Mouse (Mus musculus) urinary bladder, adult 2 months (tissue): ENCODE data around the gene Tpst1. TPM values are rescaled to one million over a fixed set of nuclear protein-coding genes. Genes with fewer than 3 reads are reported as not detected.

Experiments used
- DNase-seq: peaks from one replicate; pipeline ENCODE4 v3.0.0; 2022; ENCODE audit warnings: low spot score
- polyA plus RNA-seq: library from polyadenylated mRNA; depleted of rRNA; stranded (reverse); fragments of >200 nt; gene quantifications from 2 replicates; pipeline ENCODE4 v1.2.3, GENCODE M21; 2012

Gene Tpst1
- polyA plus RNA-seq, 1 experiment = 77.9 TPM

DNA sequence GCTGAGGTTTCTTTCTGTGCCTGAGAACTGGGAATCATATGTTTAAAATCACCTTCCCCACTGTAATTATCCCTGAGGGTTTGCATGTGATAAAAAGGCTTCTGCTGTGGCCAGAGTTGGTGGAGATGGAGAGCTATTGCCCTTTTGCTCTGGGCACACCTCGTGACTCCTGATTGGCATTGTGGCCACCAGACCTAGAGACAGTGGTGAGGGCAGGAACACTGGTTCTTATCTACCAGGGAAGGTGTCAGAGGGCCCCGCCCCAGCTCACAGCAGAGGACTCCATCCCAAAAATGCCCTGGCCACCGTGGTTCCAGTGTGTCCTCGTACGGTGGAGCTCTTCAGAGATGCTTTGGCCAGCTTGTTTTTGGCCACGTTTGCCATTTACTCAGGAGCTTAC lies 20.2 kb upstream of the Tpst1 start:
- DNase-seq = no peak

DNA sequence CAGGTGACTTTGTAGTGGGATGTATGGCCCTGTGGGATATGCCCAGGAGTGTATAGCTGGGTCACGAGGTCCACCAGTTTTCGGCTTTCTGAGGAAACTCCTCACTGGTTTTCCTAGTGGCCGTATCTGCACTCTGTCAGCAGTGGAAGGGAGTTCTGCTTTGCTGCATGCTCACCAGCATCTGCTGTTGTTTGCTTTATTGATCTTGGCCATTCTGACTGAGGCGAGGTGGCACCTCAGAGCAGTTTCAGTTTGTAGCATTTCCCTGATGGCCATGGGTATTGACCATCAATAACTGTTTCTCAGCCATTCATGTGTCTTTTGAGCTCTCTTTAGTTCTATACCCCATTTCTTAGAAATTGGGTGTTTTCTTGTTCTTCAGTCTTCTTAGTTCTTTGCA lies 17.4 kb upstream of the Tpst1 start:
- DNase-seq = no peak

GRCm38 (mm10) chr5:130056303-130056702 lies 16.8 kb upstream of the Tpst1 start:
- DNase-seq = no peak

- no peak for DNase-seq
Observed at GRCm38 (mm10) chr5:130059413-130060328, 13.5 kb upstream of the Tpst1 start.

- no peak for DNase-seq
Observed at GRCm38 (mm10) chr5:130060329-130060665, 12.8 kb upstream of the Tpst1 start.

GRCm38 (mm10) chr5:130062096-130062495 lies 11.0 kb upstream of the Tpst1 start:
- DNase-seq = no peak

DNA sequence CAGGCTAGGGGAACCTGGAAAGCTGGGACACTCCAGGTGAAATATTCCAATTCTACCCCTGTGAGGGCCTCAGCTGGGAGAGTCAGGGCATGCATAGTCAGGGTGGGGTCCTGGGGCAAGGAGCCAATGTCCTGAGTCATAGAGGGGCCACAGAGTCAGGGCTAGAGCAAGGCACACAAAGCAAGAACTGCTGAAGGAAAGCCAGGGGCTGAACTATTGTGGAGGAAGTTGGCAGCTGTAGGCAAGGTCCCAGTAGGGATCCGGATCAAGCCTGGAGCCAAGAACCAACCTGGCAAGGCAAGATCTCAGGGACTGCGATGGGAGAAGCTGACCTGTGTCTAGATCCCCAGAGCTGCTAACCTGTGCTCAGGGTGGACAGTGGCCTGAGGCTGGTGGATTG lies 9.4 kb upstream of the Tpst1 start:
- DNase-seq = no peak

DNA sequence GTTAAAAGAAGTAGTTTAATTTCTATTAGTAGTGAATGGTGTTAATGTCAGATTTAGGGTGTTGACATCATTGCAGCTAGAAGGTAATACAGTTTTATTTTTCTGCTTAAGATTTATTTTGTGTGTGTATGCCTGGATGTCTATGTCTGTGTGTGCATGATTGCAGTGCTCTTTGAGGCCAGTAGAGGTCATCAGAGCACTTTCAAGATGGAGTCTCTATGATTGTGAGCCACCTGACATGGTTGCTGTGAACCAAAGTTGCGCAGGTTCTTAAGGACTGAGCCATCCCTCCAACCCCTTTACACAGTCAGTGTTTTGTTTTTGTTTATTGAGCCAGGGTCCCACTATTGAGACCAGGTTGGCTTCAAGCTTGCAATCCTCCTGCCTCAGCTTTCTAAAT lies 7.5 kb upstream of the Tpst1 start:
- no peak for DNase-seq

GRCm38 (mm10) chr5:130067841-130068264 lies 5.3 kb upstream of the Tpst1 start:
- DNase-seq = no peak

DNA sequence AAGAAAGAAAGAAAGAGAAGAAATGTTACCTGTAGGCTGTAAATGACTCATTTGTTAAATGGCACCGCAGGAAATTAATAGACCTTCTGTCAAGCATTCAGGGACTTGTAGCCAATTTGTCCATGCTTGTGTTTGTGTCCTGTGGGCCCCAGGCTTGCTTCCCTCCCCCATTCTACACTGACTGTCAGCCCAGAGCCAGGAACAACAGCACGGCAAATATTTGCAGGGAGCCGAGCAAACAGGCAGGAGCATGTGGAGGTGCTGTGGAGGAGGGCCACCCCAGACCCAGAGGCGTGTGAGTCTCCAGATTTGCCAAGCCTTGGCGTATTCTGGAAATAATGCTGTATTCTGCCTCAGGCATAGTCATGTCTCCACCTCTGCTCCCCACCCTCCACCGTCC lies 1.4 kb downstream of the Tpst1 start:
- no peak for DNase-seq

DNA sequence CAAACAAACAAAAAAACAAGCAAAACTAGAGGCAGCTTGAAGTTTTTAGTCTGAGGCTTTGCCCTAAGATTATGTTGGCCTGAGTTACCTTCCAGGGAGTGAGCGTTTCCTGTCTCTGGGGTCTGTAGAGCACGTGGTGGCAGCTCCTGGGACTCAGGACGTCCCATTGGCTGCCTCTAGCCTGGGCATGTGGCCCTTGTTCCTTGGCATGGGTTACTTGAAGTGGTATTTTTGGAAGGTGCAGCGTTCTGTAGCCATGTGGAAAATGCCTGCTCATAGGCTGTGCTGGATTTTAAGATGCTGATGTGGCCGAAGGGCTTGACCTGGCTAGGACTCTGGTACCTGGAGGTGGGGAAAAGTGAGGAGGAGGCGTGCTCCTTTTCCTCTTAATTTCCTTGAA lies 3.3 kb downstream of the Tpst1 start:
- no peak for DNase-seq

- no peak for DNase-seq
Observed at GRCm38 (mm10) chr5:130078096-130078833, 5.1 kb downstream of the Tpst1 start.

GRCm38 (mm10) chr5:130078834-130079156 lies 5.7 kb downstream of the Tpst1 start:
- no peak for DNase-seq

GRCm38 (mm10) chr5:130079202-130080050 lies 6.3 kb downstream of the Tpst1 start:
- peak; percentile 97 for DNase-seq

- no peak for DNase-seq
Observed at GRCm38 (mm10) chr5:130080051-130080681, 7.0 kb downstream of the Tpst1 start.

- DNase-seq = no peak
Observed at GRCm38 (mm10) chr5:130081181-130081881, 8.2 kb downstream of the Tpst1 start.

DNA sequence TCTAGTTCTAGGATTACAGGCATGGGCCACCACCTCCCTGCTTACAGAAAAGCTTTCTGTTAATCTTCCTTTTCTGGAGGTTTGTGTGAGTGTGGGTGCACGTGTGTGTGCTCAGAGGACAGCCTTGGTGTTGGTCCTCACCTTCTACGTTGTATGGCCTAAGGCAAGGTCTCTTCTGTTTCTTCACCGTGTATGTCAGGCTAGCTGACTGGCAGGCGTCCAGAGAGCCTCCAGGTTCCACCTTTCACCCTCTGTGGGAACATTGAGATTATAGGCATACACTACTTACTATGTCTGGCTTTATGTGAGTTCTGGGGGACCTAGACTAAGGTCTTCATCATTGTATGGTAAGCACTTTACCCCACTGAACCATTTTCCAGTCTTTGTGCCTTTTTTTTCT lies 9.3 kb downstream of the Tpst1 start:
- no peak for DNase-seq

DNA sequence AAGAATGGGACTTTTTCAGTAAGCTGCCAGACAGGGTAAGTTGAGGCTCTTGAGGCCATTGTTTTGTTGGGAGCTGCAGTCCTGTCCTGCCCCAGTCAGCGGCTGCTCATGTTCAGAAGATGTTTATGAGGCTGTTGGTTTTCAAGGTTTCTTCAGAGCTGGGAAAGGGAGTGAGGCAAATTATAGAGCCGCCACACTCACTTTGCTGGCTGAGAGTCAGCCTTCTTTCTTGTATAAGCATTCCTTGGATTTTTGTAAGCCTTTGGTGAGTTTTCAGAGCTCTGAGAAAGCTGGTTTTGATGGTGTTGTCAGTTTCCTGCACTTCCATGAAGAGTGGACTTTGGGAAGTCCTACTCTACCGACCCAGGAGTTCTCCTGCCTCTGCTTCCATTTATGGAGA lies 11.1 kb downstream of the Tpst1 start:
- no peak for DNase-seq

- DNase-seq = no peak
Observed at GRCm38 (mm10) chr5:130088008-130088407, 14.9 kb downstream of the Tpst1 start.

GRCm38 (mm10) chr5:130088612-130089011 lies 15.5 kb downstream of the Tpst1 start:
- no peak for DNase-seq

DNA sequence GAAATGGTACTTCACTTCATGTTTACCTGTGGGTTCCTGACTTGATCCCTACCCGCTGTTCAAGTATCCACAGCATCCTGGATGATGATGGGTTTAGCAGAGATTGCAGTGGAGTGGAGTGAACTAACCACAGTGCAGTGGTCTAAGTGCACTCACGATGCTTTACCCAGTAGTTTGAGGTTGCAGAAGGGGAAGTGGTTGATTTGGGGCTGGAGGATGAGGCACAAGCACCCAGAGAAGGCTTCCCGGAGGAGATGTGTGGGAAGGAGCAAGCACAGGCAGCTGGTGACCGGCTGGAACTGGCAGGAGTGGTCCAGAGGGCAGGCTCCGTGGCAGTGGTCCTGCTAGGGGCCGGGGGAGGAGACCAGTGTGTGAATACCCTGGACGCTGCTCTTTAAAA lies 16.1 kb downstream of the Tpst1 start:
- DNase-seq = no peak
